Mouse (Mus musculus): ENCODE data around the gene Mecr. TPM values are rescaled to one million over a fixed set of nuclear protein-coding genes. Genes with fewer than 3 reads are reported as not detected.
"Not testable (repeated sequence)": the region's sequence is repeated elsewhere in the genome, so short reads cannot be mapped to it uniquely, and the experiment has no call there.

The Mecr gene
- 10 to 100 TPM; 25.5 to 26.5 TPM for total RNA-seq (2021)

DNA sequence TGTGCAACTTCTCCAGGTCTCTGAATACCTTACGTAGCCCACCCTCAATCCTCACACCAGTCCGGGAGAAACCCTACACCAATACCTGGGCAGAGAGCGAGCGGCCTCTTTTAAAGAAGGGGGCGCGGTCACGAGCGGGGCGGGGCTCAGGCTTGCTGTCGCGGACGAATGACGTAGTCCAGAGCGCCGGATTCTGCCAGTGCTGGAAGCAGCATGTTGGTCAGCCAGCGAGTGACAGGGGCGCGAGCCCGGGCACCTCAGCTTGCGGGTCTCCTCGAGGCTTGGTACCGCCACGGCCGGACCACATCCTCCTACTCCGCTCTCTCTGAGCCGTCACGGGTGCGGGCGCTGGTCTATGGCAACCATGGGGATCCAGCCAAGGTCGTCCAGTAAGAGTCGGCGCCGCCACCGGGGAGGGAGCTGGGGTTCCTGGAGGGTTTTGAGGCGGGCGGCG, at the start of gene Mecr:
Gene Mecr (plus strand): TSS at position 181 of the 454 bp plus-strand sequence.
- peak; percentile 82 for DNase-seq (ENCODE audit: low spot score)

DNA sequence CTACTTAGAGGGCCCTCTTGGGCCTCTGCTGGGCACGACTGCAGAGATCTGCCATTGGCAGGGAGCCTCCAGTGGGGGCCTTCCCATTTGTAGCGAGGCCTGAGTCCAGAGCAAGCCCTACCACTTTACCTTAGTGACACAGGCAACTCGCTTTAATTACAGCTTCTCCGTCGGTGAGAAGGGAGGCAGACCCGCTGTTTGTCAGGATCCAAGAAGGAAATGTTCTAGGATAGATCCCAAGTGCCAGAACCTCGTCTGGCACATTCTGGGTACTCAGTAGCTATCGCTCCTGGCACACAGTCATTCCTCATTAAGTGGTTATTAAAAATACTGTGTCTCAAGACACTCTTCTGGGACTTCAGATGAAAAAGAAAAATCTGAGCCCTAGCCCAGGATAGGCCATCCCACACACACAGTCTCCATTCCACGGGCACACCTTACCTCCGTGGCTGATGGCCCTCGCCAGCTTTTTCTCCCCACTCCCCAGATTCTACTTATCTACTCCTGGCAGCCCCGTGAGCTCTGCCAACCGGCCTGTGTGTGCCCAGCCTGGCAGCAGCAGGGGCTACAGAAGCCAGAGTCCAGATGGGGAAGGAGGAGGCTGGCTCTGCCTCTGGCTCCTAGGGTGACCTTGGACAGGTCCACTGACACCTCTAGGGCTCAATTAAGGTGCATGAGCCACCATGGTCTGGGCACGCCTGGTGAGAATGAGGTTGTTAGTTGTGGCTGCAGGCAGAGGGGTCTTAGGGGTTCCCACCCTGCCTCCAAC, 46.8 kb upstream of the Mecr start:
- intact Hi-C loops (cut with DNase I), result no loop called here

More for the DNA sequence above, at the start of gene Mecr:
- intact Hi-C loops (cut with DNase I), result loop anchor here (5.0 kb wide), 1 partner anchor 601 kb away; no protein-coding TSS in a partner anchor

GRCm38 (mm10) chr4:131797483-131797882, 45.8 kb upstream of the Mecr start:
- intact Hi-C loops (cut with DNase I), result no loop called here

More for the DNA sequence above, 46.8 kb upstream of the Mecr start:
- DNase-seq (ENCODE audit: low spot score), result no peak

DNA sequence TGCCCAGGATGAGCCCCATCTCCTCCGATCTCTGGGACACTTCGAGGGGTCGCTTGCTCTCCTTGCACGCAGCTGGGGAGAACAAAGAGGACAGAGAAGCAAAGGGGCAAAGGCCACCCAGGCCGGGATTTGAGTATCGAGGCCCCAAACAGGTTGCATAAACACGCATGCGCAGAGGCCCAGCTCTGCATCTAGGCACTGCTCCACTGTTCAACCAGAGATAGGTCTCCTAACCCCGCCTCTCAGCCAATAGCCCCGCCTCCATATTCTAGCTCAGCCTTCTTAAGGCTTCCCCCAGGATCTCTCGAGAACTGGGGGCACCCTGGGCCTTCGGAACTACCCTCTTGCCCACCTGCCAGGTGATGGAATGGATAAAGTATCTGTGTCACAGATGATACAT, 45.4 kb upstream of the Mecr start:
- intact Hi-C loops (cut with DNase I), result no loop called here
- DNase-seq (ENCODE audit: low spot score), result no peak

More at GRCm38 (mm10) chr4:131797483-131797882, 45.8 kb upstream of the Mecr start:
- DNase-seq (ENCODE audit: low spot score), result peak; percentile 36

GRCm38 (mm10) chr4:131798968-131799367, 44.3 kb upstream of the Mecr start:
- intact Hi-C loops (cut with DNase I), result no loop called here
- DNase-seq (ENCODE audit: low spot score), result no peak

GRCm38 (mm10) chr4:131803846-131804245, 39.4 kb upstream of the Mecr start:
- intact Hi-C loops (cut with DNase I), result no loop called here
- DNase-seq (ENCODE audit: low spot score), result no peak

DNA sequence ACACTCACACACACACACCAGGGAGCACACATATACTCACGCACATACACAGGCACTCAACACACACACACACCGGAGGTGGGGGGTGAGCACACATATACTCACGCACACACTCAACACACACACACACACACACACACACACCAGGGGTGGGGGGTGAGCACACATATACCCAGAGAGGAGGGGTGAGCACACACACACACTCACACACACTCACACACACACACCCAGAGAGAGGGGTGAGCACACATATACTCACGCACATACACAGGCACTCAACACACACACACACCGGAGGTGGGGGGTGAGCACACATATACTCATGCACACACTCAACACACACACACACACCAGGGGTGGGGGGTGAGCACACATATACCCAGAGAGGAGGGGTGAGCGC, 38.5 kb upstream of the Mecr start:
- intact Hi-C loops (cut with DNase I); DNase-seq (ENCODE audit: low spot score): not testable (repeated sequence)

DNA sequence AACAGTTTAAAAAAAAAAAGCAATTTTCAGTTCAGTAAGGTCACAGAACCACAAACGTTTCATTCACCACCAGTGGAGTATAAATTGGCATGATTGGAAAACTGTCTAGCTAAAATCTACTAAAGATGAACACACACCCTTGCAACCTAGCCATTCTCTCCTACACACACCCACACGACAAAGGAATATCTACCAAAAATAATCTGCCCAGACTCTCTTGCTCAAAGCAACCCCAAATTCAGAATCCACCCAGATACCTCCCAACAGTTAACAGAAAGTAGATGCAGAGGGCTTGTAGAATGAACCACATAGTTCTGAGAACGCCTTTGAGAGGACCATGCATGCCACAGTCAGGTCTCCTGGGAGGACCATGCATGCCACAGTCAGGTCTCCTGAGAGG, 38.0 kb upstream of the Mecr start:
- no peak for DNase-seq (ENCODE audit: low spot score)
- intact Hi-C loops (cut with DNase I), result no loop called here

DNA sequence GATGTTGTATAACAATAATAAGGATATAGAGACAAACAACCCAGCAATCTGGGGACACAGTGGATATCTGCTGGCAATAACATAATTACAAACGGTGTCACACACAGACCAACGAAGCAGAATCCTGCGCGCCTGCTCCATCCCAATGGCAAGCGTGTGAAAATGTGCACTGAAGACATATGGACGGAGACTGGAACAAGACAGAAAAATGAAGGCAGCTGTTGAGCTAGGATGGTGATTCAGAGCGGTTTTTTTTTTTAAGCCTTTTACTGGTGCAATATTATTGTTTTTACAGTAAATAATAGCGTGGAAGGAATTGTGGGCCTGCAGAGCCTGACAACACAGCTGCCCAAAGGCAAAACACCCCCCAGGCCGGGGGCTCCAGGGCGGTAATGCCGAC, 30.8 kb upstream of the Mecr start:
- DNase-seq (ENCODE audit: low spot score), result no peak
- intact Hi-C loops (cut with DNase I), result no loop called here

- no peak for DNase-seq (ENCODE audit: low spot score)
- intact Hi-C loops (cut with DNase I), result no loop called here
Observed at GRCm38 (mm10) chr4:131813798-131814197, 29.5 kb upstream of the Mecr start.

GRCm38 (mm10) chr4:131814869-131815268, 28.4 kb upstream of the Mecr start:
- intact Hi-C loops (cut with DNase I), result no loop called here
- DNase-seq (ENCODE audit: low spot score), result no peak

DNA sequence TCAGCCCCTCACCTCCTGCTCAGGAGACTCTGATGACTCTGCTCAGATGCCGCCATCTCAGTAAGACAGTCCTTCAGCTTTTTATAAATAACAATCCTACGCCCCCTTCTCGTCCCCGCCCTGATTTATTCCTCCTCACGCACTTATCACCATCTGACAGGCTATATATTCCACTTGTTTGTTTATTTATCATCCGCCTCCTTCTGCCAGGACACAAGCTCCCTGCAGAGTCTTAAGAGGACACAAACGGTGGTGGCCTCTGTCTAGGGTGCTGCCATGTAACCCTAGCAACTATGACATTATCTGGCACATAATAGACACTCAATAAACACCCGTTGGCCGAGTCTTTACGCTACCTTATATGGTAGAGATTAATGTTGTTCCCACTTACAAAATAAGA, 27.5 kb upstream of the Mecr start:
- intact Hi-C loops (cut with DNase I), result no loop called here
- DNase-seq (ENCODE audit: low spot score), result no peak

DNA sequence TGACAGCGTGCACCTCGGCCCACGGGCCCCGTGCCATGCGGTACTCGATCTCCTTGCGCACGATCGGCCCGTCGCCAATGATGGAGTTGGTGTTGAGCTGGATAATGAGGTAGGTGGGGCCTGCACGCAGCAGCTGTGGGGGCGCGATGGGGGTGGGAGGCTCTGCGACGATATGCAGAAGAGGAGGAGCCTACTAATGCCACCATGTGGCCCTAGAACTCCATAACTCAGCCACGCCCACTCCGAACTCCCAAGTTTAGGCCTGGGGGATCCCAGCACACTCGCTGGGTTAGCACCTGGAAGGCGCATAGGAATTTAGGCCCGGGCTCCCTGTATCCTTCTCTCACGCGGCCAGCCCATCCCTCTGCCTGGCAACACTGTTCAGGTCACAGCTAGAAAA, 24.3 kb upstream of the Mecr start:
- intact Hi-C loops (cut with DNase I), result no loop called here
- no peak for DNase-seq (ENCODE audit: low spot score)

DNA sequence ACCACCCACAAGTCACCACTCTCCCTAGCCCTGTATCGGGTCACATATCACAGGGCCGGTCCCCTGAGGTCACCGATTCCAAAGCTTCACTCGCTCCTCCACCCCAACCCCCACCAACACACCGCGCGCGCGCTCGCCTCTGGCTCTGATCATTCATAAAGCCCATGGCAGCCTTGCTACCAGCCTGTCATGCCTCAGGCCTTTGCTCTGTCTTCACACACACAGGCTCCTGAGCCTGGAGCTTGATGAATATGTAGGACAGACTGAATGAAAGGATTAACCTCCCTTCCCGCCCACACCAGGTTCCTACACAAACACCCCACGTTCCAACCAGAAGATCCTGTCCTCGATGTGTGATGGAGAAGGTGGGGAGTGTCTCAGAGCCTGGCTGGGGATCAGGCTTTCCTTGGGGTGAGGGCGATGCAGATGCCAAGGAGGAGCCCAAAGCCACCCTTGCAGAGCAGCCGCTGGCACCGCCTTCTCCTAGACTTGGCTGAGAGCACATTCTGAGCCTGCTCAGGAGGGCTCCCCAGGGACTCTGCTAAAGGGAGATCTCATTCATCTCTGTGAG, 22.0 kb upstream of the Mecr start:
- no peak for DNase-seq (ENCODE audit: low spot score)

DNA sequence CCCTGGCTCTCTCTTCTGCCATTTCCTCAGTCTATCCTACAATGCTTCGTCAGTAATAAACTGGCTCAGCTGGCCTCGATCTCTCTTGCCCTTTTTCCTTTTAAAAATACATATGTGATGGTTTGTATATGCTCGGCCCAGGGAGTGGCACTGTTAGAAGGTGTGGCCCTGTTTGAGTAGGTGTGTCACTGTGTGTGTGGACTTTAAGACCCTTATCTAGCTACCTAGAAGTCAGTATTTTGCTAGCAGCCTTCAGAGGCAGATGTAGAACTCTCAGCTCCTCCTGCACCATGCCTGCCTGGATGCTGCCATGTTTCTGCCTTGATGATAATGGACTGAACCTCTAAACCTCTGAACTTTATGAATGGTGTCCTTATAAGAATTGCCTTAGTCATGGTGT, 20.7 kb upstream of the Mecr start:
- intact Hi-C loops (cut with DNase I), result no loop called here

More for the DNA sequence above, 22.0 kb upstream of the Mecr start:
- intact Hi-C loops (cut with DNase I), result no loop called here

GRCm38 (mm10) chr4:131824939-131825338, 18.3 kb upstream of the Mecr start:
- intact Hi-C loops (cut with DNase I), result no loop called here
- DNase-seq (ENCODE audit: low spot score), result no peak

More for the DNA sequence above, 20.7 kb upstream of the Mecr start:
- no peak for DNase-seq (ENCODE audit: low spot score)

DNA sequence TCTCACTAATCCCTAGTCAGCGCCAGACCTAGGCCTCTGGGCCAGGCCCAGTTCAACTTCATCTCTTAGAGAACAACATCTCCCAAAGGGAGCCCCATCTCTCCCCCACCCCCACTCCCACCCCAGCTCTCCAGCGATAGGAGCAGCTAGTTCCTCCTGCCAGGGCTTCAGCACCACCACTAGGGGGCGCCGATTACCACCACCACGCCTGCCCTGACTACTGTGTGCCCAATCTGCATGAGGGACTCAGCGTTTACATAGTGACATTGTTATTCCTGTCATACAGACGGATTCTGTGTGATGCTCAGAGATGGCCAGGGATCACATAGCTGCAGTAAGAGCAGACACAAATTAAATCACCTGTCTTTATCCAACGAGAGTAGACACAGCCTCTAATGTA, 17.4 kb upstream of the Mecr start:
- intact Hi-C loops (cut with DNase I), result no loop called here
- no peak for DNase-seq (ENCODE audit: low spot score)

- no peak for DNase-seq (ENCODE audit: low spot score)
- intact Hi-C loops (cut with DNase I), result no loop called here
Observed at GRCm38 (mm10) chr4:131826905-131827304, 16.4 kb upstream of the Mecr start.

GRCm38 (mm10) chr4:131829123-131829522, 14.1 kb upstream of the Mecr start:
- no peak for DNase-seq (ENCODE audit: low spot score)
- intact Hi-C loops (cut with DNase I), result no loop called here

GRCm38 (mm10) chr4:131831546-131832045, 11.7 kb upstream of the Mecr start:
- no peak for DNase-seq (ENCODE audit: low spot score)
- intact Hi-C loops (cut with DNase I), result no loop called here

DNA sequence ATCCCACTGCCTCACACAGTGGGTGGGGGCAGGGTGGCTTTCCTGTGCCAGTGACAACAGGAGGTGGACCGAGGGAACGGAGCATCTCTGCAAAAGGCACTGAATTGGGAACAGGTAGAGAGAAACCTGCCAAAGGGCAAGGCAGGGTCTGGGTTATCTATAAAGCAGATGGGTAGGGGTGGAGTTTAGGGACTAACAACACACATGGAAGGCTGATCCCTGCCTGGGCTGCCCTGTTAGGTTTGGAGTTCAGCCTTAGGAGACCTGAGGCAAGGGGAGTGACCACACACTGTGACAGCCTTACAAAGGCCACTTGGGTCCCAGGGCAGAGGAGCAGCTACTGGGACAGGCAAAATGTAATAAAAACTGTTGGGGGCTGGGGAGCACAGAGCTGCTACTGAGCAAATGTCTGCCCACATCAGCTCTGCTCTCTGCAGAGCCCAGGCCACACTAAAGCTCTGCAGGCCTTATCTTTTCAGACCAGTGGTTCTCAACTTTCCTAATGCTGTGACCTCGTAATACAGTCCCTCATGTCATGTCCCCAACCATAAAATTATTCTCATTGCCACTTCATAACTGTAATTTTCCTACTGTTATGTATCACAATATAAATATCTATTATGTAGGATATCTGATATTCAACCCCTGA, 10.4 kb upstream of the Mecr start:
- no peak for DNase-seq (ENCODE audit: low spot score)
- intact Hi-C loops (cut with DNase I), result no loop called here
